Mouse (Mus musculus) embryo, embryonic 11 days (tissue): ENCODE measurements around the gene Mapk11.

Experiments used
- DNase-seq: peaks from one replicate; pipeline ENCODE4 v3.0.0-alpha.2; 2015

Mapk11 gene

DNA sequence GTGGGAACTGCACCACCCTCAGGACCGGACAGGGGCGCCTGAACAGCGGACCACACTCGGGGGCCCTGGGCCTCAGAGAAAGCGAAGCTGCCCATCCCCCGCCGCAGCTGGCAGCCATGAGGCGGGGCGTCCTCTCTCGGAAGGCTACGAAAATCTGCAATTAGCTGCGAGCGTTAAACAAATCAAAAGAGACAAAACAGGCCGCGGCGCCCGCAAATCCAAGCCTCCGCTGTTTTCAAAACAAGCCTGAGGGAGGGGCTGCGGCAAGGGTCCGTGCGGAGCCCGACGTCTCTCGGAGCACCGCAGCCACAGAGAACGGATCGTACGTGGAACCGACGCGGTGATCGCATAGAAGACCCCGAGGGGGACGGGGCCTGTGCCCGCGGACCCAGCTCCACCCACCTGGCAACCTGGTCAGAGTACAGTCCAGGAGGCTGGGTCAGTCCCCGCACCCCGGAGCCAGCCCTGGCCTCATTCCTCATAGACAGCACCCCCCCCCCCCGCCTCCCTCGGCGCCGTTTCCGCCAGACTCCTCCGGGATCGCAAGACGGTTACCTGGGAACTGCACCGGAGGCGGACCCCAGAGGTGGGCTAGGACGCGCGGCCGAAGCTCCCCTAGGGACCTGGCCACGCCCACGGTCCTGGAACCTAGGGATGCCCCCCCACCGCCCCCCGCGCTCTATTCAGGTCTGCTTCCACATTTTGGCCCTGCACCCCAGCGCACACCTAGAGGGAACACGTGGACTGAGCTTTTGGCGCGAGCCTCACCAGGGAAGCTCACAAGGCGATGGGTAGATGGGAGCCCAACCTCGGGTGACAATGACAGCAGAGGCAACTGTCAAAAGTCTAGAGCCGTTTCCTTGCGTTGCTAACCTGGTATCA lies 23.8 kb upstream of the Mapk11 start:
- DNase-seq: peak; percentile 81

DNA sequence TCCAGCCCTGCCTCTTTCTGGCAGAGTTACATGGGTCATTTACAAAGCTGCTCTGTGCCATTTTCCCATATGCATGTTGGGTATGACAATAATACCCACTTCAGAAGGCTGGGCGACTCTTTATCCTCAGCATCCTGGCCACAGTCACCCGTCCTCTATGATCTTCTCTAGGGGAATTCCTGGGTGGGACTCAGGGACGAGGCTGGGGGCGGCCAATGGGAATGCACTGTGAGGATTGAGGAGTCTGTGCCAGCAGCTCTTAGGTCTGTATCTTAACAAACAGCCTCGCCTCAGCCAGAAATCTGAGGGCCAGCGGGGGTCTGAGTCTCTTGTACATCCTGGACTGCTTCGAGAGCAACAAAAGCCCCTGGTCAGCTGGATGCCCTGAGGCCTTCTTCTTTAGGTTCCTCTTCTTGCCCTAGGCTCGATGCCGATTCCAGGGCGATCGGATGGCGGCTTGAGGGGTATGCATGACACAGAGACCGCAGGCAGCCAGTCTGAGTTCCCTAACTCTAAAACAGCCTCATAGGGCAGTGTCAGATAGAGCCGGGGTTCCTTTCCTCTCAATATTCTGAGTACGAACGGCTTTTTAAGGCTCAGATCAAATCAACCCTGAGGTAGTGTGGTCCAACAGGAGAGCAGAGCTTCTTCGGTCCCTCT lies 23.0 kb upstream of the Mapk11 start:
- DNase-seq: no peak

DNA sequence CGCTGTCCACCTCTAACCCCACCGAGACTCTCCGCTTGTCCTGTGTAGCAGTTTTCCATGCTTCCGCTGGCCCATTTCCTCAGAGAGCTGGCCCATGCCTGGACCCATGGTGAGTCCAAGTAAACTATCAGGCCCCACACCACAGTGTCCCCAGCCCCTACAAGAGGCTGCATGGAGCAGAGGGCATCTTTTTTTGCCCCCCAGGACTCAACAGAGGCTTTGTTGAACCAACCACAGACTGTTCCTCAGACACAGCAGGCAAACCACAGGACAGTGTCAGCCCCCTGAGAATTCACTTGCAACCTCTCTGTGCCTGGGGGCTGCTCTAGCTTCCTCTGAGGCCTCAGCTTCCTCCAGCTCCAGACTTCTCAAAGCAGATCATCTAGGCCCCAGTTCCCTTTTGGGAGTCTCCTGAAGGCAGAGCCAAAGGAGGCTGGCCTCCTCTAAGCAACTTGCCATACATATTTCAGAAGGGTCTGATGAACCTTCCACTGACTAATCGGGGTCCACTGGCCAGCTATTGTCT lies 22.2 kb upstream of the Mapk11 start:
- no peak for DNase-seq

DNA sequence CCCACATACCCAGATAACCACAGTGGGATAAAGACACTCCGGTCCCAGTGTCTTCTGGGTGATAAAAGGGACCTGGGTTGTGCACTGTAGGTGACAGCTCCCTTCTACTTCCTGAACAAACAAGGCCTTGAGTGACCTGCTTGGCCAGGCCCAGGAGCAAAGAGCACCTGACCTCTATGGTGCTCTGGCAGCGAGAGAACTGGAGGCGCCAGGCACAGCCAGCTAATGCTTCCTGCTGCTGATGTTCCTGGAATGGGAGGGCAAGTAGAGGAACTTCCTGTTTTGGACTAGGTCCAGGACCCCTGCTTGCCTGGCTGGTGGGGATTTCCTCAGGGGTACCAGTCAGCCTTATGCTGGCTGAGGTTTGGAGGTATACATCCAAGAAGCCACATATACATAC lies 20.7 kb upstream of the Mapk11 start:
- no peak for DNase-seq

- peak; percentile 88 for DNase-seq
These were observed 20.0 kb upstream of the Mapk11 start for GRCm38 (mm10) chr15:89169431-89169830.

GRCm38 (mm10) chr15:89168922-89169321 lies 19.5 kb upstream of the Mapk11 start:
- DNase-seq: no peak

DNA sequence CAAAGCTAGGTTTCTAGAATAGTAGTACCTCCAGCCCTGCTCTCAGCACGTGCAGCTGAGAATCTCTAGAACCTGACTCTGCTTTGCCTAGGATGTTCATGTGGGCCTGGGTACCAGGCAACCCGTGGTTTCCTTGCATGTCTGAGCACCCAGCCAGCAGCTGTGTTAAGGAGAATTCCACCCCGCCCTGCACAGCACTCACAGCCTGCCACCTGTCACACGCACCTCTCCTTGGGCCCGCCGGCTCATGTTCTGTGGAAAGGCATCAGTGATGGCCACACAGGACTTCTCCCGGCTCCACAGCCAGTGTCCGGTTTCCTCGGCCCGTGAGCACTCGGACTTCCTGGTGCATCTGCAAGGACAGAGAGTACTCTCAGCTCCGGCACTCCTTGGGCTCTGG lies 16.1 kb upstream of the Mapk11 start:
- no peak for DNase-seq

GRCm38 (mm10) chr15:89161397-89161796 lies 12.0 kb upstream of the Mapk11 start:
- DNase-seq: no peak

DNA sequence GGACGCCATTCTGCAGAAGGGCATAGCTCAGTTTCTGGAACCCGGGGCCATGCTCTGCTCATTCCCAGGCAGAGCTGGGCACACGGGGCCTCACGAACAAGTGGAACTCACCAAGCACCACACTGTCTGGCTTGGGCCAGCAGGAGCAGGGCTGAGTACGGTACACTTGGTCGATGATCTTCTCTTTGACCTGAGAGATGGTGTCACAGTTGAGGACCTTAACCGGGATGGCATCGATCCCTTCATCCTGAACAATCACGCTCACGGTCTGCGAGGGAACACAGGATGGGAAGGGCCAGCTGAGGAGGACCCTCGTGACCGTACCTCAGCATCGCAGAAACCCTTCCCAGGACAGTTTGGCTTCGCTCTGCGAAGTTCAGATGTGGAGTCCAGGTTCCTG lies 9.1 kb upstream of the Mapk11 start:
- DNase-seq: no peak

DNA sequence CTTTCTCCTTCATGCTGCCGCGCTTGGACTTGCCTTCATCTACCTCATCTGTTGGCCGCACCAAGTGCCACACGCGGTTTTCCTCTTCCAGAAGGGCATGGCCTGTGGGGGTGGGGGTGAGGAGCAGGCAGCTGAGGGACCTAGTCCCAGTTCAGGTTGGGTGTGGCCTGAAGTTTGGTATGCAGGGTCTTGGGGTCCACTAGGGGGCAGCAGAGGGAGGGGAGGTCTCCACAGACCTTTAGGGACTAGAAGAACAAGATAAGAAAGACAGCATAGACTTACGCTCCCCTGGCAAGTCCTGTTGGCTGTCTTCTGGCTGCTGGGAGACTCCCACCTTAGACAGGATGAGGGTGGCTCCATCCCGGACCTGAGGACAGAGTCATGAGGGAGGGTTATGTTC lies 8.5 kb upstream of the Mapk11 start:
- DNase-seq: peak; percentile 89

DNA sequence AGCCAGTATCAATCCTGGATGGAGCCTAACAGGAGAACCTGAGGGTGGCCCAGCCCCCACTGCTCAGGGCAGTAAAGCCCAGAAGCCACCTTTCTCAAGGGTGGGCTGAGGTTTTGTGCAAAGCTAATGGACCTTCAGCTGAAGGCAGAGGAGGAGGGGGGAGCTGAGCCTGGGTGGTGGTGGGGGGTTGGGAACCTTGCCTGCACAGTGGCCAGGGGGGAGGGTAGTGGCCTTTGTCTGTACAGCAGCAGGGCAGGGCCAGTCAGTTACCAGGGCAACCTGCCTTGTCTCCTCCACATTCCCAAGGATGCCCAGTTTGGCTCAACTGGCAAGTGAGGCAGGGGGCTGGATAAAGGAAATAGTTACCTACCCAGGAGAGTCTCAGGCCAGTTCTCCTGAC lies 2.9 kb upstream of the Mapk11 start:
- DNase-seq: peak; percentile 80

- DNase-seq: peak; percentile 71
These were observed 588 bp upstream of the Mapk11 start for GRCm38 (mm10) chr15:89150041-89150390.

- DNase-seq: peak; percentile 58
These were observed 745 bp downstream of the Mapk11 start for GRCm38 (mm10) chr15:89148496-89149270.

- DNase-seq: no peak
These were observed 1.5 kb downstream of the Mapk11 start for GRCm38 (mm10) chr15:89147895-89148294.

DNA sequence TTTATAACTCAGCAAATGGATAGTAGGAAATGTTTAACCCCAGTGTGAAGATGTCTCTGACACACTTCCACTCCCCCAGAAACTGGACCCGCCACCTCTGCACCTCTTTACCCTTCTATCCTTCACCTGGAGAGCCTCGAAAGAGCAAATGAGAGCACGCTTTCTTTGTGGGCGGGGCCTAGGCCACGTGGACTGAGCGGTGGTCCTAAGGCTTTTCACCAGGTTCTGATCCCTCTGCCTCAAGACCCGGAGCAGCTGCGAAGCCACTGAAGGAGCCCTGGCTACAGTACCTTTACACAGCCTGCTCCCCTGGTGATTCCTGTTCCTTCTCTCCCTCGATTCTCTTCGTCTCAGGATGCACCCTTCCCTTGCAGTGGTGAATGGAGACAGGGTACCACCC lies 2.0 kb downstream of the Mapk11 start:
- DNase-seq: no peak

DNA sequence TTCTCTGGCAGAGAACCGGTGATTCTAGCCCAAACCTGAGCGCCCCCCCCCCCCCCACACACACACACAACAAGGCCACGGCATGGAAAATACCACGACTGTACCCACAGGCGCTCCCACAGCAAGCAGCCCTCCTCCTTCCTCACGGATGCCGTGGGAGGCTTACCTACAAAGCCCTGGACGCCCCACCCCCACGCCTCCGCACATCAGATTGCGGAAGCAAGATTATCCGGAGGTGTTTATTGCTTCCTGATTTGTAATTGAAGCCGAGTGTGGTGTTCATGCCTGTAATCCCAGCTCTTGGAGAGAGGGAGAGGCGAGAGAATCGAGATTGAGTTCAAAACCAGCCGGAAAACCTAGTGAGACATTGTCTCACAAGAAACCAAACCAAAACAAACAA lies 2.4 kb downstream of the Mapk11 start:
- no peak for DNase-seq

- peak; percentile 64 for DNase-seq
These were observed 2.9 kb downstream of the Mapk11 start for GRCm38 (mm10) chr15:89146537-89146936.

DNA sequence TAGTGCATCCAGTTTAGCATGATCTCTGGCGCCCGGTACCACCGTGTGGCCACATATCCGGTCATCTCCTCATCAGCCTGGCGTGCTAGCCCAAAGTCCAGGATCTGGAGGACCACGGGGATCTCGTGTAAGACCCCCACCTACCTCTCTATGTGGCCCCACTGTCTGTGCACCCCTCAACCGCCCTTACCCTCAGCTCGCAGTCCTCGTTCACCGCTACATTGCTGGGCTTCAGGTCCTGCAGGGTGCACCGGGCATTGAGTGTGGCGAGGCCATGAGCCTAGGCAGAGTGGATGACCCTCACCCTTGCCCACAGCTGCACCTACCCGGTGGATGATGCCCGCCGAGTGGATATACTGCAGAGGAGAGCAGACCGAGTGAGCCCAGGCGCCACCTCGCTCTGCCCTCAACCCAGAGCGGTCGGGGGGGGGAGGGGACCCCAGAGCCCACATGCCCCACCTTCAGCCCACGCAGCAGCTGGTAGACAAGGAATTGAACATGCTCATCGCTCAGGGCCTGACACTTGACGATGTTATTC lies 3.5 kb downstream of the Mapk11 start:
- DNase-seq: no peak

GRCm38 (mm10) chr15:89144965-89145364 lies 4.5 kb downstream of the Mapk11 start:
- DNase-seq: no peak

DNA sequence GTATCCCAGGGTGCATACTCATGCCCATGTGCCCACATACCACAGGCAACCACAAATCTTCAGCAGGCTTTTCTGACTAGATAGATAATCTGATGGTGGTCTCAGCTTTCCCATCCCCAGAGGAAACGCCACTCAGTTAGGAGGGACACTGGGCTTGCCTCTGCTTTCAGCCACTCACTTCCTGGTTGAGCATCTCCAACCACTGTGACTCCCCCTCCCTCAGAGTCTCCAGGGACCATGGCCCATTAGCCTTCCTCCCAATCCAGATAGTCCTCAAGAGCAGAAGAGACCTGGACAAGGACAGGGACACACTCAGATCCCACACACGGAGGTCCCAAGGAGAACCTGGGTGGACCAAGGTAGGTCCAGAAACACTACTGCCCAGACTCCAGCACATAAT lies 6.3 kb downstream of the Mapk11 start:
- DNase-seq: no peak

DNA sequence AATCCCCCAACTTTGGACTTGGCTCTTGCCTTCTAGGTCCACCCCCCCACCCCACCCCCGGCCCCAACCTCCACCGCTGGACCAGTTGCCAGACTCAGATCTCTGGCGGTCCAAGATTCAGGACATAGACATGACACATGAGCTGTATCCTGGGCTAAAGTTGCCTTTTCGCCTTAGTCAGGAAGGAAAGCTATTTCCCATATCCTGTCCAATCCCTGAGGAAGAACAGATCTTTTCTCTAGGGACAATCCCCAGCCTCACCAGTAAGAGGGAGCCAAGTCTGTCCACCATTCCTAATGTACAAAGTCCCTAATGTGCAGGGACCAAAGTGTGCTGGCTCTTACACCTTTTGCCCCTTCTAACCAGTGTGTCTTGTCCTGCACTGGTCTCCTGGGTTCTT lies 7.5 kb downstream of the Mapk11 start:
- DNase-seq: no peak

- DNase-seq: no peak
These were observed 8.0 kb downstream of the Mapk11 start for GRCm38 (mm10) chr15:89141443-89141842.

- DNase-seq: peak; percentile 83
These were observed 8.7 kb downstream of the Mapk11 start, which contains the start of gene Mapk12 for GRCm38 (mm10) chr15:89140659-89141252. Gene Mapk12, minus strand, starts transcription at chr15:89140703.
